Mouse (Mus musculus) heart, adult 2 months (tissue): Measurements from ENCODE around the gene Heg1. TPM values are rescaled to one million over a fixed set of nuclear protein-coding genes. Genes with fewer than 3 reads are reported as not detected.
A peak's percentile ranks its signal among the peaks of the same experiment; 100 is the strongest.

ENCODE experiments used
- DNase-seq, 2 experiments: peaks; one replicate each; pipeline ENCODE4 v3.0.0; 2021
- H3K27ac ChIP-seq: fragments of 200-600 bp; 2 replicates; pipeline ENCODE4 v1.8.1; 2022
- H3K27me3 ChIP-seq: fragments of 200-500 bp; 2 replicates; pipeline ENCODE4 v1.6.1; 2012; ENCODE audit warnings: mild to moderate bottlenecking, low read length, inconsistent platforms, mixed read lengths; ENCODE audit not compliant: control insufficient read depth, insufficient read depth
- H3K36me3 ChIP-seq: fragments of 200-500 bp; 2 replicates; pipeline ENCODE4 v1.6.1; 2012; ENCODE audit warnings: low read length, inconsistent platforms; ENCODE audit not compliant: control insufficient read depth, insufficient read depth
- H3K4me1 ChIP-seq: fragments of 200-500 bp; 2 replicates; pipeline ENCODE4 v1.6.1; 2011; ENCODE audit warnings: low read length; ENCODE audit not compliant: control insufficient read depth, insufficient read depth
- H3K4me3 ChIP-seq: fragments of 200-600 bp; 2 replicates; pipeline ENCODE4 v1.8.1; 2022
- H3K79me2 ChIP-seq: fragments of 200-500 bp; replicated peaks from 2 replicates; pipeline ENCODE4 v1.6.1; 2012; ENCODE audit warnings: mild to moderate bottlenecking, inconsistent platforms, low read length, moderate library complexity, mixed read lengths; ENCODE audit not compliant: control insufficient read depth, insufficient read depth
- H3K9ac ChIP-seq: fragments of 200-500 bp; 2 replicates; pipeline ENCODE4 v1.6.1; 2012; ENCODE audit warnings: low read depth, mild to moderate bottlenecking, control low read depth, inconsistent platforms, low read length, mixed read lengths
- CTCF ChIP-seq: fragments of 200-600 bp; IDR thresholded peaks from 2 replicates; pipeline ENCODE4 v1.8.1; 2022; ENCODE audit warnings: antibody characterized with exemption, mild to moderate bottlenecking, moderate library complexity
- EP300 ChIP-seq: fragments of 200-500 bp; IDR thresholded peaks from 2 replicates; pipeline ENCODE4 v1.6.1; 2011; ENCODE audit warnings: low read depth, low read length, control low read depth; ENCODE audit not compliant: insufficient read depth
- POLR2A ChIP-seq: fragments of 200-500 bp; IDR thresholded peaks from 2 replicates; pipeline ENCODE4 v1.6.1; 2011; ENCODE audit warnings: mild to moderate bottlenecking, low read depth, low read length, control low read depth; ENCODE audit not compliant: insufficient read depth
- WGBS: fragments of 180-500 bp; shearing (Covaris S2); methylation state at CpG from one replicate; pipeline ENCODE4 v1.1.7; 2018; 5-methylcytosine and 5-hydroxymethylcytosine counted together
- intact Hi-C: fragments of 180-260 bp; cut with DNase I; formaldehyde crosslinking; loops from one replicate; pipeline ENCODE4 v1.15.1; 2025
- polyA plus RNA-seq: library from polyadenylated mRNA; depleted of rRNA; stranded (reverse); fragments of >200 nt; gene quantifications from 2 replicates; pipeline ENCODE4 v1.2.3, GENCODE M21; 2012
- total RNA-seq, 2 experiments: library from RNA; stranded (reverse); gene quantifications; 2 replicates each; pipeline ENCODE4 v1.2.3; 2021

Gene Heg1
- total and polyA plus RNA-seq, 3 experiments, result 60.6 to 148 (median 126) TPM

DNA sequence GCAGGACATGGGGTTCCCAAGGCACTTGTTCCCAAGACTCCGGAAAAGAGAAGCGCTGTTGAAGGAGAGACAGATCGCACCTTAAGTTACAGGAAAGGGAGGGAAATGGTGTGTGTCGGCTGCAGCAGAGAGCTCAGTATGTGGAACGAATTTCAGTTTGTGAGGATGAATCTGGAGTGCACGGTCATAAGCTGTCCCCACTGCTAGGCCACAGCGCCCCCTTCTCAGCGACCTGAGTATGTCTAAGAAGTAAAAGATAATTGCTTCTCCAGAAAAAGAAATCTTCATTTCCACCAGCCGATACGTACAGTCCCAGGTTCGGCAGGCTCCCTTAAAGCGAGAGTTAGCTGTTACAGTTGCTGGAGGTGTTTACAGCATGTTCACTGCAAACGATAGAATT is 44.3 kb downstream of the Heg1 start:
- Histone ChIP-seq H3K4me1 (peaks cover 3% of the 10 kb centered on the region), H3K36me3 (peaks cover 13% of the 10 kb centered on the region), H3K27me3 (no peaks in the 10 kb centered on the region), H3K27ac (no peak overlapping the region), H3K79me2 (no peaks in the 10 kb centered on the region; the same call in 1 of the 2 replicates), H3K9ac (no peak overlapping the region), H3K4me3 (no peak overlapping the region)
- DNase-seq, result no peak
- intact Hi-C loops, result no loop called here
- no peak for TF ChIP-seq EP300
- peak; percentile 36 for TF ChIP-seq CTCF
- no peak for TF ChIP-seq POLR2A
- WGBS, result 67% methylated on average over 13 of the region's 13 CpGs

DNA sequence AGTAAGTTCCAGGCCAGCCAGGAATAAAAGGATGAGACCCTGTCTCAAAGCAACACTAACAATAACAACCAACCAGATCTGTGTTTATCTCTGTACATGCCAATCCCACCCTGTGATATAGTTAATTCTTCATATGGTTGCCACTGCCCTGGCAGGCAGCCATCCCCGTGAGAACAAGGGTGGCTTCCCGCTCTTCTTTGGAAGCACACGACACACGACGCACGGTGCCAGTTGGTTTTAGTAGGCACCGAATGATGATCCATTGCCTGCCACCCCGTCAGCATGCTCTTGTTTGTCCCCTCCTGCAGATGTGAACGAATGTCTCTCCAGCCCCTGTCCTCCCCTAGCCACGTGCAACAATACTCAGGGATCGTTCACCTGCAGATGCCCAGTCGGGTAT is 47.1 kb downstream of the Heg1 start:
- WGBS, result 74% methylated on average over 12 of the region's 12 CpGs
- no peaks in the 10 kb centered on the region; the same call in 1 of the 2 replicates for H3K79me2 ChIP-seq
- TF ChIP-seq EP300, result no peak
- TF ChIP-seq POLR2A, result no peak
- no peak for DNase-seq
- no peak overlapping the region for H3K9ac ChIP-seq
- H3K27ac ChIP-seq, result no peak overlapping the region
- peaks cover 5% of the 10 kb centered on the region for H3K4me1 ChIP-seq
- no peak overlapping the region for H3K4me3 ChIP-seq
- H3K36me3 ChIP-seq, result peaks cover 15% of the 10 kb centered on the region
- H3K27me3 ChIP-seq, result no peaks in the 10 kb centered on the region
- intact Hi-C loops, result no loop called here

DNA sequence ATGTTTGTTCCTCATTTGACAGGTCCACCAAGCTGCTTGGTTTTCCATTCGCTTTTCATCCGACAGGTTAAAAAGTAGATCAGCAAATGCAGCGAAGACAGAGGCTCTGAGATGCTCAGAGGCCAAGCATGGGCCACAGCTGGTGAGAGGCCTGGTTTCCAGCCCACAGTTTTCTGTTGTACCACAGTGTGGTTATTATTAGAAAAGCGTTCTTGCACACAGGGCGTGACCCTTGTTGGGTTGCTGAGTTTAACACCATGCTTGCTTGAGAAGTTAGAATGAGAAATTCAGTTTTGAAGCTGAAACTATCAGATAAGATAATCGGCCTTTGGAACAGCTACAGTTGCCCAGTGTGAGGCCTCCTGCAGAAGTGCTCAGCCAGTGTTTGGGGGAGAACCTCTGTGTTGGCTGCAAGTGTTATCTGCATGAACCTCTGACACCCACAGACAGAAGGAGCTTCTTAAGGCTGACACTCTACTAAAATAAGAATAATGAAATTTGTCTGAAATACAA is 48.1 kb downstream of the Heg1 start:
- no peak for DNase-seq
- WGBS, result 45% methylated on average over 6 of the region's 6 CpGs
- Histone ChIP-seq H3K79me2 (no peaks in the 10 kb centered on the region; the same call in 1 of the 2 replicates), H3K36me3 (peaks cover 23% of the 10 kb centered on the region), H3K27me3 (no peaks in the 10 kb centered on the region), H3K27ac (peak overlapping the region; percentile 8; the same call in 1 of the 2 replicates), H3K9ac (no peak overlapping the region), H3K4me3 (no peak overlapping the region), H3K4me1 (peaks cover 5% of the 10 kb centered on the region)
- intact Hi-C loops, result no loop called here
- no peak for TF ChIP-seq EP300
- no peak for TF ChIP-seq POLR2A
- no peak for TF ChIP-seq CTCF

DNA sequence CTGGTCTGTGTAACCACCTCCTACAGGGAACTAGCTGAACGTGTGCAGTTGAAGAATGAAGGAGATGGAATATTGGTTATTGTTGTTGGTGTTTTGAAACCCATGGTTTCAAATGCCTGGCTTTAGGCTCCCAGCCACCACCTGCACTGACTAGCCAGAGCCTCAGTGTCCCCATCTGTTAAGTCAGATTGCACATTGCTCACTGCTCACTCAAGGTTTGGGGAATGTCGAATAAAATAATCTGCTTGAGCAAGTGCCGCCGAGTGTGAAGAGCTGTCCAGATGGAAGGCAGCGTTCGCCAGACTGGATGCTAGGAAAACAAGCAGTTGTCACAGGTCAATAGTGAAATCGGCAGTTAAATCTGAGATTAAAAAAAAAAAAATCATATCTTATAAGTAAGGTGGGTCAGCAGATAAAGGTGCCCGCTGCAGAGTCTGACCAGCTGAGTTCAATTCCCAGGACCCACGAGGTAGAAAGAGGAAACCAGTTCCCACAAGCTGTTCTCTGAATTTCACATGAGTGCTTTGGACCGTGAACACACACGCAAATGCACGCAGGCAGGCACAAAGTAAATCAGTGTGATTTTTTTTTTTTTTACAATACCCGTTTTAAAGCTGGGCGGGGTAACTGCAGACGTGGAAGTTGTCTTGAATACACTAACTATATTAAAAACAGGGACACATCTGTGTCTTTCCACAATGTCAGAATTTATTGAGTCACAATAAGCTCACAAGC is 48.8 kb downstream of the Heg1 start:
- Histone ChIP-seq H3K4me3 (no peak overlapping the region), H3K79me2 (no peaks in the 10 kb centered on the region), H3K27ac (no peak overlapping the region), H3K36me3 (peaks cover 24% of the 10 kb centered on the region), H3K27me3 (no peaks in the 10 kb centered on the region), H3K9ac (no peak overlapping the region), H3K4me1 (peaks cover 5% of the 10 kb centered on the region)
- no peak for TF ChIP-seq EP300
- no peak for TF ChIP-seq POLR2A
- TF ChIP-seq CTCF, result no peak
- 76% methylated on average over 15 of the region's 15 CpGs for WGBS
- intact Hi-C loops, result no loop called here
- DNase-seq, result no peak

DNA sequence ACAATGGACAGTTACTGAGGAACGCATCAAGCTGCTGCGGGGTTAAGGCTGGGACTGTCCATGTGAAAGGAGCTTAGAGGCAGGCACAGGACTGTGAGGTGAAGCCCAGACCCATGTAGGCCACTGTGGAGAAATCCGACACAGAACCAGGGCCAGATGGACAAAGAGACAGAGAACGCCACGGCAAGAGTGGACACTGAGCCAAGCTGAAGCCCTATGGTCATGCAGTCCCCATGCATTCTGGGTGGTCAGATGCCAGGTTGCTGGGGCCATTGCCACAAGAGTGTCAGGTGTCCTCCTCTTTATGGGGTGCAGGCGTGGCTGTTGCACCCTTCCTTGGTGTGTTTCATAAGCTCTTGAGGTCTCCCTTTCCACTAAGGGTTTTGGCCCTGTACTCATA is 49.7 kb downstream of the Heg1 start:
- H3K9ac ChIP-seq, result no peak overlapping the region
- intact Hi-C loops, result no loop called here
- no peak for DNase-seq
- no peak overlapping the region for H3K4me3 ChIP-seq
- 80% methylated on average over 6 of the region's 6 CpGs for WGBS
- TF ChIP-seq CTCF (no peak), POLR2A (no peak), EP300 (no peak)
- H3K27ac ChIP-seq, result no peak overlapping the region
- no peaks in the 10 kb centered on the region for H3K27me3 ChIP-seq
- H3K4me1 ChIP-seq, result peaks cover 5% of the 10 kb centered on the region
- H3K79me2 ChIP-seq, result no peaks in the 10 kb centered on the region
- peaks cover 32% of the 10 kb centered on the region for H3K36me3 ChIP-seq

DNA sequence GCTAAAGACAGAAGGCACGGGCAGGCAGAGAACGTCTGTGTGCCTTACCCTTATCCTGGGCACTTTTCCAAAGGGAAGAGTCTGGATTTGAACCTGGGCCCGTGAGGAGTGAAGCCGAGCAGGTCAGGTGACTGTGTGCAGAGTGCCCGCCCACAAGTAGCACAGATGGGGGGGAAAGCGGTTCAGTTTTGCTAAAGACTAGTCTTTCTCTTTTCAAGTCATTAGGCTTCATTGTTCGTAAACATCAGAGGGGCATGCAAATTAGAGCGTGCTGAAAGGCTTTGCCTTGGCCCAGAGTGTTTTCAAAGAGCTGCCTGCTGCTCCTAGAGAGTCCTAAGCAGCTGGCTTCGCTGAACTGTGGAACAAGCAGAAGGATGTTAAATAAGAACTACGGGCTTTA is 50.4 kb downstream of the Heg1 start:
- Histone ChIP-seq H3K4me3 (no peak overlapping the region), H3K79me2 (no peaks in the 10 kb centered on the region), H3K4me1 (peaks cover 9% of the 10 kb centered on the region), H3K27ac (no peak overlapping the region), H3K36me3 (peaks cover 37% of the 10 kb centered on the region), H3K27me3 (no peaks in the 10 kb centered on the region), H3K9ac (no peak overlapping the region)
- no peak for TF ChIP-seq EP300
- no peak for TF ChIP-seq CTCF
- TF ChIP-seq POLR2A, result no peak
- 66% methylated on average over 10 of the region's 10 CpGs for WGBS
- intact Hi-C loops, result no loop called here
- no peak for DNase-seq
